ENCODE assay signal across 12 mouse cellular contexts in the genomic region with DNA sequence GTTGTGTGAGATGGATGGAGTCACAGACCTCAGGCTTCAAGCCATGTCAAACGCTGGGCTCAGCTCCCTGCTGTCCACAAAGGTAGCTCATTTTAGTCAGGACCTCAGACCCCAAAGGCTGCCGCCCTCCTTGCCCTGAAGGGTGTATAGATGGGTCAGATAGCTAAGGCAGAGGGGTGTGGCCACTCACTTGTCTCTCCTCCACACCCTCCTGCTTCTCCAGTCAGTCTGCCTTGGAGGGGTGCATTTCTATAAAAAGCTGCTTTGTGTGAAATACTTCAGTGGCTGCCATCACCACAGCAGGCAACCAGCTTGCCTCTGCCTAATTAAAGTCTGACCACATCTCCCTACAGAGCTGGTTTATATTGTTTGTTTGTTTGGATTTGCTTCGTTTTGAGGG.
DNase-seq lines count a peak whose midpoint lies in the region; ATAC-seq lines count a peak whose summit lies in the region.
"Had no signal": no experiment of that assay in that cellular context is flagged by ENCODE, and none has a peak within 500 bp of the region (broad histone marks: within the 10 kb centered on the region; RNA-seq: fewer than 3 reads in every experiment).

No protein-coding gene starts in this region.

- H3K27ac ChIP-seq in hindbrain, embryonic 13.5 days = 0 out of 2 replicates have a peak overlapping the region, but pooled peaks have one; percentile 42
- H3K27ac ChIP-seq: gastrocnemius, adult 2 months; kidney, embryonic 15.5 days had no signal

- ATAC-seq in hindbrain, embryonic 13.5 days (ENCODE audit: low FRiP score) = peak; percentile 63

- H3K4me3 ChIP-seq in hindbrain, embryonic 13.5 days = no peak overlapping the region
- H3K4me3 ChIP-seq: gastrocnemius, adult 2 months; kidney, embryonic 15.5 days had no signal

- peaks cover 4% of the 10 kb centered on the region for H3K4me1 ChIP-seq in hindbrain, embryonic 13.5 days (replicated peaks)

- H3K4me2 ChIP-seq in hindbrain, embryonic 13.5 days = no peak overlapping the region
- H3K4me2 ChIP-seq: kidney, embryonic 15.5 days had no signal

- no peaks in the 10 kb centered on the region for H3K27me3 ChIP-seq in hindbrain, embryonic 13.5 days
- H3K27me3 ChIP-seq: kidney, embryonic 15.5 days had no signal

- DNase-seq in embryo, embryonic 10.5 days (ENCODE audit: low spot score) = peak; percentile 27
- no peak for DNase-seq in embryo, embryonic 10 days (ENCODE audit: low spot score)
- peak; percentile 14 for DNase-seq in right cerebral cortex, adult 18-20 months
- DNase-seq in right cerebral cortex, postnatal 25 days = no peak
- DNase-seq in kidney, postnatal 14 days = no peak
- DNase-seq in thymus, adult 18-20 months = no peak
- DNase-seq in kidney, postnatal 4 days = no peak
- DNase-seq: B cell, adult 2 months; gastrocnemius, adult 2 months; lung, postnatal 4 days had no signal

- H3K9me3 ChIP-seq in hindbrain, embryonic 13.5 days = no peaks in the 10 kb centered on the region
- H3K9me3 ChIP-seq: kidney, embryonic 15.5 days had no signal

- WGBS in hindbrain, embryonic 13.5 days = 39% methylated on average over 3 of the region's 3 CpGs

- no peak overlapping the region for H3K9ac ChIP-seq in hindbrain, embryonic 13.5 days
- H3K9ac ChIP-seq: kidney, embryonic 15.5 days had no signal

- no peaks in the 10 kb centered on the region for H3K36me3 ChIP-seq in hindbrain, embryonic 13.5 days
- H3K36me3 ChIP-seq: kidney, embryonic 15.5 days had no signal

Comparison
In these comparisons a context has a peak if more than half of its experiments do, and no peak if none do; other contexts are left out.
1. DNase-seq: peak in embryo, embryonic 10.5 days (single experiment) and right cerebral cortex, adult 18-20 months (single experiment); none in embryo, embryonic 10 days (single experiment), right cerebral cortex, postnatal 25 days (single experiment), kidney, postnatal 14 days (single experiment), thymus, adult 18-20 months (0 of 2) and kidney, postnatal 4 days (0 of 2).